Mouse (Mus musculus) ovary, adult 18-20 months (tissue): ENCODE results near the gene Grm8.
"Not testable (repeated sequence)": the region's sequence is repeated elsewhere in the genome, so short reads cannot be mapped to it uniquely, and the experiment has no call there.

Experiments used
- DNase-seq: peaks from one replicate; pipeline ENCODE4 v3.0.0; 2022; ENCODE audit warnings: low spot score, mixed read lengths

Gene Grm8

GRCm38 (mm10) chr6:27885786-27886185 lies 249.2 kb downstream of the Grm8 start:
- no peak for DNase-seq

GRCm38 (mm10) chr6:27849644-27850043 lies 285.3 kb downstream of the Grm8 start:
- DNase-seq: no peak

- DNase-seq: no peak
Observed at GRCm38 (mm10) chr6:27836159-27836558, 298.8 kb downstream of the Grm8 start.

- DNase-seq: not testable (repeated sequence)
Observed at GRCm38 (mm10) chr6:27819735-27820134, 315.2 kb downstream of the Grm8 start.

GRCm38 (mm10) chr6:27812789-27813188 lies 322.2 kb downstream of the Grm8 start:
- no peak for DNase-seq

GRCm38 (mm10) chr6:27809996-27810395 lies 325.0 kb downstream of the Grm8 start:
- no peak for DNase-seq

GRCm38 (mm10) chr6:27806741-27807140 lies 328.2 kb downstream of the Grm8 start:
- DNase-seq: no peak

GRCm38 (mm10) chr6:27800881-27801572 lies 334.0 kb downstream of the Grm8 start:
- no peak for DNase-seq

GRCm38 (mm10) chr6:27798735-27799134 lies 336.2 kb downstream of the Grm8 start:
- DNase-seq: no peak

- no peak for DNase-seq
Observed at GRCm38 (mm10) chr6:27789566-27789965, 345.4 kb downstream of the Grm8 start.

GRCm38 (mm10) chr6:27789151-27789550 lies 345.8 kb downstream of the Grm8 start:
- no peak for DNase-seq

- DNase-seq: no peak
Observed at GRCm38 (mm10) chr6:27782251-27782650, 352.7 kb downstream of the Grm8 start.

GRCm38 (mm10) chr6:27781371-27781770 lies 353.6 kb downstream of the Grm8 start:
- no peak for DNase-seq

- no peak for DNase-seq
Observed at GRCm38 (mm10) chr6:27775646-27776271, 359.2 kb downstream of the Grm8 start.

- no peak for DNase-seq
Observed at GRCm38 (mm10) chr6:27762061-27762460, 372.9 kb downstream of the Grm8 start.

- DNase-seq: no peak
Observed at GRCm38 (mm10) chr6:27753290-27753829, 381.6 kb downstream of the Grm8 start.

GRCm38 (mm10) chr6:27746493-27746892 lies 388.5 kb downstream of the Grm8 start:
- no peak for DNase-seq

GRCm38 (mm10) chr6:27745693-27746451 lies 389.1 kb downstream of the Grm8 start:
- no peak for DNase-seq

- no peak for DNase-seq
Observed at GRCm38 (mm10) chr6:27689382-27689781, 445.6 kb downstream of the Grm8 start.

GRCm38 (mm10) chr6:27661747-27662435 lies 473.1 kb downstream of the Grm8 start:
- no peak for DNase-seq

GRCm38 (mm10) chr6:27657520-27657919 lies 477.5 kb downstream of the Grm8 start:
- no peak for DNase-seq

GRCm38 (mm10) chr6:27646503-27646902 lies 488.5 kb downstream of the Grm8 start:
- DNase-seq: no peak
